Mouse (Mus musculus) T-cell, adult 2 months (primary cell): ENCODE data around the gene Bcor.

Experiments used
- DNase-seq: peaks from one replicate; pipeline ENCODE4 v3.0.0; 2022; ENCODE audit warnings: low spot score

The Bcor gene

GRCm38 (mm10) chrX:12003947-12004346 is 156.2 kb downstream of the Bcor start:
- no peak for DNase-seq

- DNase-seq: no peak
Observed at GRCm38 (mm10) chrX:12003539-12003938, 156.6 kb downstream of the Bcor start.

- peak; percentile 39 for DNase-seq
Observed at GRCm38 (mm10) chrX:12003106-12003505, 157.0 kb downstream of the Bcor start.

- DNase-seq: no peak
Observed at GRCm38 (mm10) chrX:12002596-12002995, 157.6 kb downstream of the Bcor start.

- DNase-seq: no peak
Observed at GRCm38 (mm10) chrX:12001969-12002368, 158.2 kb downstream of the Bcor start.

GRCm38 (mm10) chrX:12001336-12001735 is 158.8 kb downstream of the Bcor start:
- no peak for DNase-seq

GRCm38 (mm10) chrX:12000620-12001019 is 159.5 kb downstream of the Bcor start:
- no peak for DNase-seq

GRCm38 (mm10) chrX:11999951-12000350 is 160.2 kb downstream of the Bcor start:
- no peak for DNase-seq

- DNase-seq: peak; percentile 82
Observed at GRCm38 (mm10) chrX:11998934-11999336, 161.2 kb downstream of the Bcor start.

- no peak for DNase-seq
Observed at GRCm38 (mm10) chrX:11996891-11997290, 163.3 kb downstream of the Bcor start.

- no peak for DNase-seq
Observed at GRCm38 (mm10) chrX:11996489-11996888, 163.7 kb downstream of the Bcor start.

GRCm38 (mm10) chrX:11993641-11994419 is 166.3 kb downstream of the Bcor start:
- DNase-seq: no peak

- no peak for DNase-seq
Observed at GRCm38 (mm10) chrX:11989471-11989870, 170.7 kb downstream of the Bcor start.

- no peak for DNase-seq
Observed at GRCm38 (mm10) chrX:11988191-11988896, 171.8 kb downstream of the Bcor start.

GRCm38 (mm10) chrX:11987602-11988001 is 172.6 kb downstream of the Bcor start:
- no peak for DNase-seq
